Mouse (Mus musculus) heart, adult 2 months (tissue): ENCODE measurements around the gene Apoa1. TPM values are rescaled to one million over a fixed set of nuclear protein-coding genes. Genes with fewer than 3 reads are reported as not detected.
A peak's percentile ranks its signal among the peaks of the same experiment; 100 is the strongest.

Experiments
- DNase-seq, 2 experiments: peaks; one replicate each; pipeline ENCODE4 v3.0.0; 2021
- H3K27ac ChIP-seq: fragments of 200-600 bp; 2 replicates; pipeline ENCODE4 v1.8.1; 2022
- H3K27me3 ChIP-seq: fragments of 200-500 bp; 2 replicates; pipeline ENCODE4 v1.6.1; 2012; ENCODE audit warnings: mild to moderate bottlenecking, low read length, inconsistent platforms, mixed read lengths; ENCODE audit not compliant: control insufficient read depth, insufficient read depth
- H3K36me3 ChIP-seq: fragments of 200-500 bp; 2 replicates; pipeline ENCODE4 v1.6.1; 2012; ENCODE audit warnings: low read length, inconsistent platforms; ENCODE audit not compliant: control insufficient read depth, insufficient read depth
- H3K4me1 ChIP-seq: fragments of 200-500 bp; 2 replicates; pipeline ENCODE4 v1.6.1; 2011; ENCODE audit warnings: low read length; ENCODE audit not compliant: control insufficient read depth, insufficient read depth
- H3K4me3 ChIP-seq: fragments of 200-600 bp; 2 replicates; pipeline ENCODE4 v1.8.1; 2022
- H3K79me2 ChIP-seq: fragments of 200-500 bp; replicated peaks from 2 replicates; pipeline ENCODE4 v1.6.1; 2012; ENCODE audit warnings: mild to moderate bottlenecking, inconsistent platforms, low read length, moderate library complexity, mixed read lengths; ENCODE audit not compliant: control insufficient read depth, insufficient read depth
- H3K9ac ChIP-seq: fragments of 200-500 bp; 2 replicates; pipeline ENCODE4 v1.6.1; 2012; ENCODE audit warnings: low read depth, mild to moderate bottlenecking, control low read depth, inconsistent platforms, low read length, mixed read lengths
- CTCF ChIP-seq: fragments of 200-600 bp; IDR thresholded peaks from 2 replicates; pipeline ENCODE4 v1.8.1; 2022; ENCODE audit warnings: antibody characterized with exemption, mild to moderate bottlenecking, moderate library complexity
- EP300 ChIP-seq: fragments of 200-500 bp; IDR thresholded peaks from 2 replicates; pipeline ENCODE4 v1.6.1; 2011; ENCODE audit warnings: low read depth, low read length, control low read depth; ENCODE audit not compliant: insufficient read depth
- POLR2A ChIP-seq: fragments of 200-500 bp; IDR thresholded peaks from 2 replicates; pipeline ENCODE4 v1.6.1; 2011; ENCODE audit warnings: mild to moderate bottlenecking, low read depth, low read length, control low read depth; ENCODE audit not compliant: insufficient read depth
- WGBS: fragments of 180-500 bp; shearing (Covaris S2); methylation state at CpG from one replicate; pipeline ENCODE4 v1.1.7; 2018; 5-methylcytosine and 5-hydroxymethylcytosine counted together
- intact Hi-C: fragments of 180-260 bp; cut with DNase I; formaldehyde crosslinking; loops from one replicate; pipeline ENCODE4 v1.15.1; 2025
- polyA plus RNA-seq: library from polyadenylated mRNA; depleted of rRNA; stranded (reverse); fragments of >200 nt; gene quantifications from 2 replicates; pipeline ENCODE4 v1.2.3, GENCODE M21; 2012
- total RNA-seq, 2 experiments: library from RNA; stranded (reverse); gene quantifications; 2 replicates each; pipeline ENCODE4 v1.2.3; 2021

The Apoa1 gene
- total and polyA plus RNA-seq, 3 experiments: 0.51 TPM; not detected in 2

DNA sequence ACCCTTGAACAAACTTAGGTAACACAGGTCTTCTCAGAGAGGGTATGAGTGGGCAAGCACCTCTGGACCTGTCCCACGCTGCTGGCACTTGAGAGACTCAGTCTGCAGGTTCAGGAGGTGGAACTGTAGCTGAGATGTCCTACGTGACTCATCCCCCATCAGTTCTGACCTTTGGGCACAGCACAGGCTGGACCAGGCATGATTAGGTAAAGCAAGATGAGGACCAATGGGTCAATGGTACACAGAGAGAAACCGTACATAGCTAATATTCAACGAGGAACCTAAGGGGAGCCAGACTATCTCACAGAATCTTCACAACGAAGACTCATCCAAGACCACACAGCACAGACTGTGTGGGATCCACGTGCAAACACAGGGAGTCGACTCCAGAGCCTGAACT lies 10.5 kb downstream of the Apoa1 start:
- H3K4me3 ChIP-seq: no peak overlapping the region
- DNase-seq: no peak
- H3K79me2 ChIP-seq: no peaks in the 10 kb centered on the region
- no peaks in the 10 kb centered on the region for H3K4me1 ChIP-seq
- no peak overlapping the region for H3K27ac ChIP-seq
- H3K9ac ChIP-seq: no peak overlapping the region
- TF ChIP-seq POLR2A (no peak), EP300 (no peak), CTCF (no peak)
- 88% methylated on average over 7 of the region's 7 CpGs for WGBS
- intact Hi-C loops: no loop called here
- no peaks in the 10 kb centered on the region for H3K27me3 ChIP-seq
- no peaks in the 10 kb centered on the region for H3K36me3 ChIP-seq

DNA sequence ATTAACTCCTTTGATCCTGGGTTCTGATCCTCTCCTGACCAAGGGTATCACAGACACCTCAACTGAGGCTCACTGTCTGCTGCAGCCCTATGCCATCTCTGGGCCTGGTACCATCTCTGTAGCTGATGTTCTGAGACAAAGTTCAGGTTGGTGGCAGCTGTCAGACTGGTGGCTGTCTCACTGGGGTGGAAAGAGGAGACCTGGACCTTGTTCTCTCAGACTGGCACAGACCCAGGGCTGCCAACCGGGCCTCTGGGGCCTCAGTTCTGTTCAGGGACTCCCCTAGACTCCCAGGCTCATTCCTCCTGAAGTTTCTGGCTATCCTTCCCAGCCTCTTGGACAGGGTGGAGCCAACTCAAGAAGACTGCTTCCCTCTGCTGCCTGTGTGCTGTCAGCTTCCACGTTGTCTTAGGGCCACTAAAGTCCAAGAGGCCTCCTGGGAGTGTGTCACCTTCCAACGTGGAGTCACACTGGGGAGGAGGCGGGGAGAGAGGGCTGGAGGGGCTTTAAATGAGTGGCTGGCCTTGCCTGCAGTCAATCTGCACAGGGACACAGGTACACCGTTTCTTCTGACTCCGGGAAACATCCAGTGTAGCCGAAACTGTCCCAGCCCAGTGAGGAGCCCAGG lies 12.3 kb downstream of the Apoa1 start, which contains the start of gene Apoa4:
Gene Apoa4 (plus strand): TSS at position 171 of the 628 bp plus-strand sequence.
- no peak for DNase-seq
- Histone ChIP-seq H3K79me2 (no peaks in the 10 kb centered on the region), H3K36me3 (no peaks in the 10 kb centered on the region), H3K27me3 (no peaks in the 10 kb centered on the region), H3K4me1 (no peaks in the 10 kb centered on the region), H3K4me3 (no peak within 1 kb of the TSS), H3K9ac (no peak within 1 kb of the TSS), H3K27ac (no peak within 1 kb of the TSS)
- 64% methylated on average over 7 of the region's 7 CpGs for WGBS
- intact Hi-C loops: no loop called here
- no peak for TF ChIP-seq CTCF
- no peak for TF ChIP-seq EP300
- no peak for TF ChIP-seq POLR2A

DNA sequence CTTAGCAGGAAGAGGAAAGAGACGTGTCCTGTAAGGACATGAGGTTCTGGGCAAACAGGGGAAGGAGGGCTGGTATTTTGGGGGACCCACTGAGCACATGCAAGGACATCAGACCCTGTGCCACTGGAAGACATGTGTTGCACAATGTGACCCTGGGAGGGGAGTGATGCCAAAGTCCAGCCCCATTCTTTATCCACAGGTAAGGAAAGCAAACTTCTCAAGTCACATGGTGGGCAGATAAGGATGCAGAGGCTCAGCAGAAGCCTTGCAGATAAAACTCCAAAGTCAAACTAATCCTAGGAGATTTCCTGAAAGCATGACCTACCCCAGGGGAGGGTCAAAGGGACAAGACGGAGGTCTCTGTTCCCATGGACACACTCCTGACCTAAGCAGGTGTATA lies 13.4 kb downstream of the Apoa1 start:
- intact Hi-C loops: no loop called here
- DNase-seq: no peak
- Histone ChIP-seq H3K9ac (no peak overlapping the region), H3K27me3 (no peaks in the 10 kb centered on the region), H3K79me2 (no peaks in the 10 kb centered on the region), H3K36me3 (no peaks in the 10 kb centered on the region), H3K4me1 (no peaks in the 10 kb centered on the region), H3K4me3 (no peak overlapping the region), H3K27ac (no peak overlapping the region)
- no peak for TF ChIP-seq CTCF
- no peak for TF ChIP-seq POLR2A
- no peak for TF ChIP-seq EP300
- WGBS: 60% methylated on average over 2 of the region's 2 CpGs

DNA sequence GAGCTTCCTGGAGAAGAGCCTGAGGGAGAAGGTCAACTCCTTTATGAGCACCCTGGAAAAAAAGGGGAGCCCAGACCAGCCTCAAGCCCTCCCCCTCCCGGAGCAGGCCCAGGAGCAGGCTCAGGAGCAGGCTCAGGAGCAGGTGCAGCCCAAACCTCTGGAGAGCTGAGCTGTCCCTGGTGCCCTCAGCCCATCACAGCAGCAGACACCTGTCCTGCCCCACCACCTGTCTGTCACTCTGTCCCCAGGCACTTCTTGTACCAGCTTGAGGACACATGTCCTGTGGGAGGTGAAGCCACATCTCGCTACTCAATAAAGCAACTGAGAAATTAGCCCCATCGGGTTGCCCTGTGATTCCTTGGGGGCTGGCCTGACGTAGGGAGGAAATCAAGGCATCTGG lies 14.7 kb downstream of the Apoa1 start:
- no peak overlapping the region for H3K27ac ChIP-seq
- no peak for DNase-seq

DNA sequence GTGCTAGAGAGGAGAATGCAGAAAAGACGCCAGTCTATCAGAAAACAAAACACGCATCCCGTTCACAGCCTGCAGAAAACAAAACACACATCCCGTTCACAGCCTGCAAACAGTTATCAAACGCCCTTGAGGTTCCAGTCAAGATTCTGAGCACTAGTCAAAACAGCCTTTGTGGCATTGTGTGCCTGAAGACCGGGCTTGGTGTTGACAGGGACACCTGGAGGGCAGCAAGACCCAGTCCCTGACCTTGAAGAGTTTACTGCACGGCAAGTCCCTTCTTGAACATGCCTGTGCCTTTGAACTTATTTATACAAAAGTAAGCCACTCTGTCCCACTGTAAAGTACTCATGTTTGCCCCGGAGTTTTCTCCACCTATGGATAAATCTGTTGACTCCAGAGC lies 15.2 kb downstream of the Apoa1 start:
- Histone ChIP-seq H3K27ac (no peak overlapping the region), H3K4me1 (no peaks in the 10 kb centered on the region), H3K79me2 (no peaks in the 10 kb centered on the region), H3K36me3 (no peaks in the 10 kb centered on the region), H3K9ac (no peak overlapping the region), H3K4me3 (no peak overlapping the region), H3K27me3 (no peaks in the 10 kb centered on the region)
- no peak for TF ChIP-seq POLR2A
- TF ChIP-seq EP300: no peak
- TF ChIP-seq CTCF: no peak
- WGBS: 25% methylated on average over 8 of the region's 8 CpGs
- intact Hi-C loops: no loop called here
- DNase-seq: no peak

More for the DNA sequence above, 14.7 kb downstream of the Apoa1 start:
- WGBS: 42% methylated on average over 4 of the region's 4 CpGs
- Histone ChIP-seq H3K79me2 (no peaks in the 10 kb centered on the region), H3K36me3 (no peaks in the 10 kb centered on the region), H3K4me1 (no peaks in the 10 kb centered on the region), H3K27me3 (no peaks in the 10 kb centered on the region), H3K4me3 (no peak overlapping the region), H3K9ac (no peak overlapping the region)
- intact Hi-C loops: no loop called here
- no peak for TF ChIP-seq CTCF
- TF ChIP-seq EP300: no peak
- TF ChIP-seq POLR2A: no peak

DNA sequence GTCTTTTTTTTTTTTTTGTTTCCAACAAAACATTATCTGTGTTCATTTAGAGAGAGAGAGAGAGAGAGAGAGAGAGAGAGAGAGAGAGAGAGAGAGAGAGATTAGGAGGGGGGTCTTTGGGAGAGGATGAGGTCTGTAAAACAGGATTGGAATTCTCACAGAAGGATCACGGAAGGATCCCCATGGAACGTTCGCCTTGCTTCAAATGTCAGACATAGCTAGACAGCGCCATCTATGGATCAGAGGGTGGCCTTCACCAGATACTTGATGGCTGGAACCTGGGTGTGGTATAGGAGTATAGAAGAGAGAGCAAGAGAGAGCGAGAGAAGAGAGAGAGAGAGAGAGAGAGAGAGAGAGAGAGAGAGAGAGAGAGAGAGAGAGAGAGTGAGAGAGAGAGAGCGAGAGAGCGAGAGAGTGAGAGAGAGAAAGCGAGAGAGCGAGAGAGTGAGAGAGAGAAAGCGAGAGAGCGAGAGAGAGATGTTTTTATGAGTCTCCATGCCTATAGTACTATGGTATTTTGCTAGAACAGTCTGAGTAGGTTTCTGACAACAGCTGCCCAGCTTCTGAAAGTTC lies 18.5 kb downstream of the Apoa1 start:
- no peaks in the 10 kb centered on the region for H3K4me1 ChIP-seq
- H3K79me2 ChIP-seq: no peaks in the 10 kb centered on the region
- no peak overlapping the region for H3K4me3 ChIP-seq
- no peak overlapping the region for H3K27ac ChIP-seq
- intact Hi-C loops: loop anchor here (1.0 to 5.0 kb wide), 3 partner anchors 16 to 244 kb away; no protein-coding TSS in a partner anchor
- H3K9ac ChIP-seq: no peak overlapping the region
- DNase-seq: peak; percentile 41 to 56
- TF ChIP-seq POLR2A (no peak), CTCF (peak; percentile 70), EP300 (peak; percentile 85; the same call in 1 of the 2 replicates)
- WGBS: 22% methylated on average over 11 of the region's 11 CpGs
- no peaks in the 10 kb centered on the region for H3K27me3 ChIP-seq
- H3K36me3 ChIP-seq: no peaks in the 10 kb centered on the region
